Mouse (Mus musculus) mature B cell (primary cell): ENCODE measurements around the gene Hoxa5.

ENCODE experiments used
- in situ Hi-C: fragments of 300-500 bp; cut with MboI; formaldehyde crosslinking; loops from 2 replicates; pipeline ENCODE4 v1.14.3; 2019

The Hoxa5 gene

GRCm38 (mm10) chr6:52165441-52166370 lies 38.7 kb downstream of the Hoxa5 start:
- in situ Hi-C loops, result no loop called here

- in situ Hi-C loops, result no loop called here
Measured at GRCm38 (mm10) chr6:52164626-52165440, 39.6 kb downstream of the Hoxa5 start, which contains the start of gene Hoxa2. Hoxa2 (minus strand) TSS chr6:52164831.

GRCm38 (mm10) chr6:52164051-52164625 lies 40.2 kb downstream of the Hoxa5 start:
- in situ Hi-C loops, result no loop called here

GRCm38 (mm10) chr6:52163366-52164031 lies 40.9 kb downstream of the Hoxa5 start:
- in situ Hi-C loops, result no loop called here

GRCm38 (mm10) chr6:52162611-52163365 lies 41.6 kb downstream of the Hoxa5 start:
- in situ Hi-C loops, result no loop called here

GRCm38 (mm10) chr6:52162093-52162380 lies 42.4 kb downstream of the Hoxa5 start:
- in situ Hi-C loops, result no loop called here

GRCm38 (mm10) chr6:52161336-52162092 lies 42.9 kb downstream of the Hoxa5 start:
- in situ Hi-C loops, result no loop called here

GRCm38 (mm10) chr6:52160511-52161335 lies 43.7 kb downstream of the Hoxa5 start:
- in situ Hi-C loops, result no loop called here

- in situ Hi-C loops, result no loop called here
Measured at GRCm38 (mm10) chr6:52159979-52160378, 44.4 kb downstream of the Hoxa5 start.

- in situ Hi-C loops, result no loop called here
Measured at GRCm38 (mm10) chr6:52159164-52159761, 45.1 kb downstream of the Hoxa5 start.

- in situ Hi-C loops, result no loop called here
Measured at GRCm38 (mm10) chr6:52158276-52159051, 45.9 kb downstream of the Hoxa5 start, which contains the start of gene Hoxa1. Hoxa1 (minus strand) TSS chr6:52158317.

- in situ Hi-C loops, result no loop called here
Measured at GRCm38 (mm10) chr6:52157466-52158275, 46.7 kb downstream of the Hoxa5 start.

GRCm38 (mm10) chr6:52156551-52157200 lies 47.7 kb downstream of the Hoxa5 start:
- in situ Hi-C loops, result no loop called here

- in situ Hi-C loops, result no loop called here
Measured at GRCm38 (mm10) chr6:52155471-52155870, 48.9 kb downstream of the Hoxa5 start.

GRCm38 (mm10) chr6:52154044-52154443 lies 50.3 kb downstream of the Hoxa5 start:
- in situ Hi-C loops, result no loop called here

- in situ Hi-C loops, result no loop called here
Measured at GRCm38 (mm10) chr6:52153270-52153669, 51.1 kb downstream of the Hoxa5 start.
